Mouse (Mus musculus) CH12.LX (cell line): ENCODE measurements around the gene Eef1g.

Experiments
- CTCF ChIP-seq, 2 experiments: IDR thresholded peaks in 1 of 2; conservative IDR thresholded peaks in 1 of 2; 2 replicates each; pipeline ENCODE4 v1.5.1; 2011 to 2012; ENCODE audit warnings: low read depth in 2 of 2, low read length in 2 of 2, improper control_type of control experiment in 1 of 2, inconsistent platforms in 1 of 2, mild to moderate bottlenecking in 1 of 2, moderate library complexity in 1 of 2
- ELF1 ChIP-seq: IDR thresholded peaks from 2 replicates; pipeline ENCODE4 v1.6.1; 2014; ENCODE audit warnings: low read depth, mild to moderate bottlenecking, inconsistent platforms, low read length, improper control_type of control experiment
- EP300 ChIP-seq: IDR thresholded peaks from 2 replicates; pipeline ENCODE4 v1.6.1; 2011; ENCODE audit warnings: low read length, improper control_type of control experiment
- MAFK ChIP-seq: IDR thresholded peaks from 2 replicates; pipeline ENCODE4 v1.6.1; 2011; ENCODE audit warnings: low read length, improper control_type of control experiment; ENCODE audit not compliant: insufficient replicate concordance
- MAX ChIP-seq: IDR thresholded peaks from 2 replicates; pipeline ENCODE4 v1.6.1; 2011; ENCODE audit warnings: low read length, improper control_type of control experiment
- MXI1 ChIP-seq: IDR thresholded peaks from 2 replicates; pipeline ENCODE4 v1.6.1; 2011; ENCODE audit warnings: mild to moderate bottlenecking, low read depth, low read length, improper control_type of control experiment
- POLR2A ChIP-seq: IDR thresholded peaks from 2 replicates; pipeline ENCODE4 v1.6.1; 2011; ENCODE audit warnings: low read depth, mild to moderate bottlenecking, improper control_type of control experiment, low read length
- SIN3A ChIP-seq: IDR thresholded peaks from 2 replicates; pipeline ENCODE4 v1.6.1; 2012; ENCODE audit warnings: low read length, improper control_type of control experiment, inconsistent platforms
- USF1 ChIP-seq: IDR thresholded peaks from 2 replicates; pipeline ENCODE4 v1.6.1; 2014; ENCODE audit warnings: low read depth, mild to moderate bottlenecking, inconsistent platforms, low read length, improper control_type of control experiment
- ZMIZ1 ChIP-seq: IDR thresholded peaks from 2 replicates; pipeline ENCODE4 v1.6.1; 2012; ENCODE audit warnings: low read depth, mild to moderate bottlenecking, inconsistent platforms, low read length, improper control_type of control experiment
- ZNF384 ChIP-seq: IDR thresholded peaks from 2 replicates; pipeline ENCODE4 v1.6.1; 2012; ENCODE audit warnings: low read depth, low read length, improper control_type of control experiment, inconsistent platforms

GRCm38 (mm10) chr19:8944750-8945149 is 22.1 kb upstream of the Eef1g start:
- TF ChIP-seq SIN3A (peak; percentile 61; the same call in 1 of the 2 replicates), MXI1 (peak; percentile 37), CTCF (conservative IDR thresholded peaks at IDR 0.05 in 1 of 2, IDR thresholded peaks at IDR 0.05 in 1 of 2; ENCODE audit: low read depth in 2 of 2, low read length in 2 of 2) (no peak), ELF1 (peak; percentile 41), MAX (no peak), EP300 (no peak), ZNF384 (no peak), ZMIZ1 (no peak), POLR2A (no peak), MAFK (no peak), USF1 (no peak)
